Mouse (Mus musculus) activated CD4-positive, CD25-positive, alpha-beta regulatory T cell, adult 4 months (primary cell): Measurements from ENCODE around the gene Nfkbie. TPM values are rescaled to one million over a fixed set of nuclear protein-coding genes. Genes with fewer than 3 reads are reported as not detected.

Source experiments
- ATAC-seq: one replicate; pipeline ENCODE4 v1.8.0; 2017
- polyA plus RNA-seq, 2 experiments: library from polyadenylated mRNA; unstranded; fragments of 100-300 nt; shearing (Covaris generic); gene quantifications; one replicate each; pipeline ENCODE4 v1.2.1; 2017

The Nfkbie gene
- polyA plus RNA-seq, 2 experiments from 2014 or later = 28.3 to 50.2 TPM

DNA sequence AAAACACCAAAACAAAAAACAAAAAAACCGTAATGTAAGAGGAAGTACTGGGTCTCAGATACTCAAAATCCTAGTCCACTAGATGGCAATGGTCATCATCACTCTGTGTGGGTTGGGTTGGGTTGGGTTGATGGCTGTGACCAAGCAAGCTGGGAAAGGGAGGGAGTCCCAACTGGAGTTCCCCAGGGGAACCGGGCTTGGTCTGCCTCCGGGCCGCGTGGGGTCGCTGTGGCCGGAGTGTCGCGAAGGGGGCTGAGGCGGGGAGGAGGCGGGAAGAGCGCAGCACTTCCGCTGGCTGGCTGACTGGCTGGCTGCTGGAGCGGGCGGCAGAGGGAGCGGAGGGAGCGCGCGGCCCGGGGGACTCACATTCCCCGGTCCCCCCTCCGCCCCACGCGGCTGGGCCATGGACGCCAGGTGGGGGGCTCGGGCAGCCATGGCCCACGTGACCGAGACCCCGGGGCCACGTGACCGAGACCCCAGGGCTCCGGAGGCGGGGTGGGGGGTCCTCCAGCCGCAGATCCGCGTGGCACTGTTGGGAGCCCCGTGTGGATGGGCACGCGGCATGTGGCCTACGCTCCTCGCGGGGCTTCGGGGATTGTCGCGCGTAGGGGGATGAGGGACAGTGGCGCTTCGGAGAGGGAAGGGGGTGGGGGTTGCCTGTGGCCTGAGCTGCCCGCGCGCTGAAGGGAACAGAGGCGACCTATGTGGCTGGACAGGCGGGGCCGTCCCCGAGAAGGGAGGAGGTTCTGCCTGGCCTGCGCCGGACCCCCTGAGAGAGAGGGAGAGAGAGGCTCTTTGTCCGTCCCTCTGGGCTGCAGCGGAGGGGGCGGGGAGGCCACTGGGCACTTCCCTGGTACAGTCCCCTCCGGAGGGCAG is 8.4 kb downstream of the Nfkbie start, which contains the start of gene Slc35b2:
Slc35b2 (plus strand) TSS at position 220 of the 876 bp plus-strand sequence.
- ATAC-seq = peak; percentile 76

- ATAC-seq = no peak
These were observed 9.1 kb downstream of the Nfkbie start for GRCm38 (mm10) chr17:45564531-45565084.

DNA sequence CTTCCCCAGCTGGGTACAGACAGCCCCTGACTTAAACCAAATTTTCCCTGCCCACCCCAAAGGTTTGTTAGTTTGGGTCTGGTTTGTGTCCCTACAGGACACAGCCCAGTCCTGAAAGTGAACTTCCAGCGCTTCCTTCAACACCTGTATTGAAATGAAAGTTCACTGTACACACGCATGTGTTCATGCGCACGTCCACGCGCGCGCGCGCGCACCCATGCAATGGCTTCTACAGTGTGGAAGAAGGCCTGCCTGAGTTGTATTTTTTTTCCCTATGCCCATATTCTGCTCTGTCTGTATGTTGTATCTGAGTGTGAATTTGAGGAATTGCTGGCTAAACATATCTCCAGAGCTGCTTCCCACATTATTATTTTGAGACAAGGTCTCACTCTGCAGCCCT is 9.6 kb downstream of the Nfkbie start:
- ATAC-seq = no peak

GRCm38 (mm10) chr17:45566031-45566359 is 10.5 kb downstream of the Nfkbie start:
- ATAC-seq = no peak

- ATAC-seq = no peak
These were observed 11.1 kb downstream of the Nfkbie start for GRCm38 (mm10) chr17:45566360-45567161.

DNA sequence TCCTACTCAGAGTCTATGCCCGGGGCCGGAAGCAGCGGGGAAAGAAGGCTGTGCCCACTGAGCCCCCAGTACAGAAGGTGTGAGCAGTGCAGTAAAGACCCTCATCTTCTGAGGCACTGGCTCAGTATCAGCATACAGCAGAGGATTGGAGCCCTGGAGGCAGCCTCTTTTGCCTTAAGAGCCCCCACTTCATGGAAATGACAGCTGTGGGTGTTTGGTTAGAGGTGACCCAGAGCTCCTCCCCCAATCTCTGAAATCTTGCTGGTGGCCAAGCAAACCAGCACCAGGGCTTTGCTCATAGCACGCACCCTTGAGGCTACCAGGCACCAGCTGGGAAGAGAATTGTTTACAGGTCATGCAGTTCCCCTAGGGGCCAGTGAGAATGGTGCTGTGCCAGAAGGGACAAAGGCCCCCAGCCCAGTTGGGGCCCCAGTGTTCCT is 11.7 kb downstream of the Nfkbie start:
- no peak for ATAC-seq

GRCm38 (mm10) chr17:45568990-45569389 is 13.5 kb downstream of the Nfkbie start:
- ATAC-seq = no peak

GRCm38 (mm10) chr17:45569999-45570398 is 14.5 kb downstream of the Nfkbie start:
- ATAC-seq = no peak

DNA sequence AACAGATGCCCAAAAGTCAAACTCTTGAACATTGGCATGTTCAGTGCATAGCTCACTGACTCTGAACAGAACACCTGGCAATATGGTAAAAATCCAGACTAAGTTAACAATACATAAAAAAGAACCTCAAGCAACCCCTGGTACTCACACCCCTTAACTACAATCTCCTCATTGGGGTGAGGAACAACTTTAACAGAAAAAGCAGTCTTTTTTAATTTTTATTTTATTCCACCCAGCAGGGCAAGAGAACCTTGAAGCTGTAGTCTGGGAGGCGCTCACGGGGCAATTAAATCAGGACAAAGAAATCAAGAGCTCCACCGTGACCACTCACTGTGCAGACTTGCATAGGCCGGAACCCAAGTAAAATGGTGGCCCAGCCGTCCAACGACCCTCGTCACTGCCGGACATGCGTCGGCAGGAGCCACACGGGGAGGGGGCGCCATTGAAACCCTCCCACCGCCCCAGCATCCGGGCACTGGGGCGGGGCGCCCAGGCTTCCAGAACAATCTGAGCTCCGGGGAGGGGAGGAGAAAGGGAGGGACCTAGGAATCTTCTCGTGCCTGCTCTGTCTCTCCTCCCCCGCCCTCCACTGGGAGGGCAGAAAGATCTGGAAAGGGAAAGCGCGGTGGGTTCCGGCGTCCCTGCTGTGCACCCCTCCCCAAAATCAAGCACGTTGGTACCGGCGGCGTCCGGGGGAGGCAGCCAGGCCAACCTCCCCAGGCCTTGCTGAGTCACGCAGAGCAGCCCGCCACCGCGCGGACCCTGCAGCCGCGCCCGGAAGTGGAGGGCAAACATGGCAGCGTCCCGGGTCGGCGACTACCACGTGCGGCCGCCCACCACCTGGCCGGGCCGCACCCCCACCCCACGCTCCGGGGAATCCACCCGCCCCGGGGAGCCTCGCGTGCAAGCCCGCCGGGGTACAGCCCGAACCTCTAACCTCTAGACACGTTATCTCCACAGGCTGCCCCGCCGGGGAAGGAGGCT is 16.9 kb downstream of the Nfkbie start:
- peak; percentile 26 for ATAC-seq

GRCm38 (mm10) chr17:45573087-45573779 is 17.7 kb downstream of the Nfkbie start, which contains the start of gene Hsp90ab1:
TSS of gene Hsp90ab1 (minus strand) at chr17:45573271.
- peak; percentile 62 for ATAC-seq

DNA sequence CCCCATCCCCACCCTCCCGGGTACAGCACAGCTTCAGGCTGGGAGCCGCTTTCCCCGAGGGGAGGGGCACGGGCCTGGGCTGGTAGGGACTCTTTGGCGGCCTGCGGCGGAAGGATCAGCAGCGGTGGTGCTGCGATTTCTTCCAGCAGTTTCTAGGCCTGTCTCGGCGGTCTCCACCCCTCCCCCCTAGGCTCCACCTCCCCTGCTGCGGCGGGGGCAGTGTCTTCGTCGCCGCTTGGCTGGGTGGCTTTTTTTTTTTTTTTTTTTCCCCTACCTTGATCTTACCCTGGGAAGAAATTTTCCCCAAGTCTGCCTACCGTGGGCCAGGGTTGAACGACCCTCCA is 18.2 kb downstream of the Nfkbie start:
- ATAC-seq = peak; percentile 15

GRCm38 (mm10) chr17:45574129-45574761 is 18.7 kb downstream of the Nfkbie start:
- ATAC-seq = peak; percentile 41

DNA sequence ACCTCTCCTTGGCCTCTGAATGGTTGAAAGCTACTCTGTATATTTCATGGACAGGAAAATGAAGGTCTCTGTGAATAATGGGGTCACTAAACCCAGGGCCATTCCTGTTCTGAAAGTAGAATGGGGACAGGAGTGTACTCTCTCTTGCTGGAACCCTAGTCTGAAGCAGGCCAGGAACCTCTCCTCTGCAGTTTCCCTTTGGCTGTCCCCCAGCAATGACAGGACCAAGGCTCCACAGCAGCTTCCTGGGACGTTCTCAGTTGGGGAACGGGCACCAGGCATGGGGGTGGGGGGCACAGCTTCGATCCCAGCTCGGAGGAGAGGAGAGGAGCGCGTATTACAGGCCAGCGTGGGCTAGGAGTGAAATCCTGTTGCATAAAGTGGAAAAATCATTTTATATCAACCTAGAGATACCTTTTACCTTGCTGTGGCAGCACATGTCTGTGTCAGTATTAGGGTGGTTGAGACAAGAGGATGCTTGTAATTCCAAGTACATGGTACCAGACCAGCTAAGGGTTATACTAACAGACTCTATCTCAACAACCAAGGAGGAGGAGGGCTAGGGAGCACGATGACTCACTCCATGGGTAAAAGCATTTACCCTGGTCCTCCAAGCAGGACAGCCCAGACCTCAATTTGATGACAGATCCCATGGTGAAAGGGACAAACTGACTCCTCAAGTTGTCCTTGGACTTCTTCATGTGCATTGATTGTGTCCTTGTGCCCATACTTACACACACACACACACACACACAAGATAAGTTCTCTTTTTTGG is 19.8 kb downstream of the Nfkbie start:
- no peak for ATAC-seq

DNA sequence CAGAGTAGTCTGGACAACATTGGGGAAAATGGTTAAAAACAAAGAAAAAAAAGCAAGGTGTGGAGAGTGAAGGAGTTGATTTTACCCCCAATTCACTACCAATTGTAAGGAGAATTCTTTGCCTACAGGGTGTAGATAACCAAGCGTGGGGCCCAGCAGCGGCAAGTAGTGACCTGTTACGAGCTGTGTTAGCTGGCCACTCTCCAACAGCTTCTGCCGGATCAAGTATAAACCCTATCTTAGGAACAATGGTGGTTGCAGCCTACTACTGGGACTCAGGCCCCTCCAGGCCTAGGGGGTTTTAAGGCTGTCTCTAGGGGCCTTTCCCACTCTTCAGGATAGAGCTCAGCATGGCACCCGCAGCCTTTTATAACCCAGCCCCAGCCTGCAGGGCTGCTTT is 22.7 kb downstream of the Nfkbie start:
- no peak for ATAC-seq

- no peak for ATAC-seq
These were observed 23.3 kb downstream of the Nfkbie start for GRCm38 (mm10) chr17:45578843-45579242.

- ATAC-seq = no peak
These were observed 24.1 kb downstream of the Nfkbie start for GRCm38 (mm10) chr17:45579554-45579953.

DNA sequence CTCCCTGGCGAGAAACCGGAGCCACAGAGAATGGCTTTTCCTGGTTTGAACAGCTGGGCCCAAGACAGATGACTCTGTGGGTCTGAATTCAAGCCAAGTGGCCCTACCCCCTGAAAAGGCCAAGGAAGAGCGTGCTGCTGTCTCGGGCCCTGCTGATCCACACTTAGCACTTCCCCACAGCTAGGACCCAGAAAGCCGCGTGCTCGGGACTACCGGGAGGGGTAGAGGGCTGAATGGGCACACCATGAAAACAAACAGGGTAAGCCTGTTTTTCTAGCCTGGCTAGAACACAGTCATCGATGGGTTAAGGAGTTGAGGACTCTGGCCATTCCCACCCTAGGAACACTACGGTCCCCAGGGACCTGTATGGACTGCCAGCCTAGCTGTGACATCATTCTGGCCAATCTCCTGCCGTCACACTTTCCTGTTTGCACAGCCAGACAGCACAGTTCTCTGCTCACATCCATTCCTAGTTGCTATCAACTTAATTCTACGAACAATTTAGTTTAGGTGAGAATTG is 25.5 kb downstream of the Nfkbie start:
- ATAC-seq = peak; percentile 25

GRCm38 (mm10) chr17:45581567-45581983 is 26.1 kb downstream of the Nfkbie start:
- ATAC-seq = peak; percentile 83

GRCm38 (mm10) chr17:45582188-45582587 is 26.7 kb downstream of the Nfkbie start:
- no peak for ATAC-seq
